Mouse (Mus musculus) lung, postnatal 0 days (tissue): Measurements from ENCODE around the gene Hemk1.

Experiments used
- CTCF ChIP-seq: IDR thresholded peaks from 2 replicates; pipeline ENCODE4 v1.5.1; 2016; ENCODE audit warnings: antibody characterized with exemption, mild to moderate bottlenecking
- EP300 ChIP-seq: IDR thresholded peaks from 2 replicates; pipeline ENCODE4 v1.6.1; 2016; ENCODE audit warnings: antibody characterized with exemption, mild to moderate bottlenecking, control low read depth

DNA sequence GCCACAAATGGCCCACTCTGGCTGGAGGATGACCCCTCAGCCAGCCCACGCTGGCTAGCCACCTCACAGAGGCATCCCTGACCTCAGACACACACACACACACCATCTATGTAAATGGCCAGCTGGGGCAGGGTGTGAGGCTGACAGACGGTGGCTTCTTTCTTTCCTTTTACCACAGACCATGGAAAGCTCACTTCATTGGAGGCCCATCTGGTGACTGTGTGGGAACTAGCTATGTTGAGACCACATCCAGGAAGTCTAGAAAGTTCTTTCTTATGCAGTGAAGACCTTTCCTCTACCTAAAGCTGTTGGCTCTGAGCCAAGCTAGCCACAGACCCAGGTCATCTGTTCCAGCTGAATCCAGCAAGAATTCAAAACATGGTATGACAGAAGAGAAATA lies 4.5 kb downstream of the Hemk1 start:
- TF ChIP-seq CTCF = no peak
- TF ChIP-seq EP300 = no peak
